Mouse (Mus musculus) stomach, embryonic 14.5 days (tissue): ENCODE data around the gene Phox2a. TPM values are rescaled to one million over a fixed set of nuclear protein-coding genes. Genes with fewer than 3 reads are reported as not detected.

Experiments used
- ATAC-seq: fragments of 200-750 bp; cut with Nextera tagmentation; 2 replicates; pipeline ENCODE4 v1.8.0; 2017; ENCODE audit warnings: low read depth, moderate TSS enrichment; ENCODE audit not compliant: insufficient number of reproducible peaks, insufficient read depth, low FRiP score
- H3K27ac ChIP-seq: fragments of 300-500 bp; sonication (generic); 2 replicates; pipeline ENCODE4 v1.5.1; 2014; ENCODE audit warnings: mild to moderate bottlenecking, low read length, moderate library complexity, mixed read lengths
- H3K27me3 ChIP-seq: fragments of 300-500 bp; sonication (generic); 2 replicates; pipeline ENCODE4 v1.6.1; 2014; ENCODE audit warnings: low read length, control low read depth, mixed read lengths; ENCODE audit not compliant: control insufficient read depth, insufficient read depth
- H3K36me3 ChIP-seq: fragments of 300-500 bp; sonication (generic); 2 replicates; pipeline ENCODE4 v1.6.1; 2014; ENCODE audit warnings: mild to moderate bottlenecking, control low read depth, low read length, moderate library complexity, mixed read lengths; ENCODE audit not compliant: control insufficient read depth, insufficient read depth
- H3K4me1 ChIP-seq: fragments of 300-500 bp; sonication (generic); 2 replicates; pipeline ENCODE4 v1.6.1; 2014; ENCODE audit warnings: low read length, control low read depth, mixed read lengths; ENCODE audit not compliant: control insufficient read depth, insufficient read depth
- H3K4me2 ChIP-seq: fragments of 300-500 bp; sonication (generic); replicated peaks from 2 replicates; pipeline ENCODE4 v1.6.1; 2014; ENCODE audit warnings: low read depth, low read length, control low read depth
- H3K4me3 ChIP-seq: fragments of 300-500 bp; sonication (generic); 2 replicates; pipeline ENCODE4 v1.5.1; 2014; ENCODE audit warnings: low read depth, low read length, control low read depth
- H3K9ac ChIP-seq: fragments of 300-500 bp; sonication (generic); replicated peaks from 2 replicates; pipeline ENCODE4 v1.6.1; 2014; ENCODE audit warnings: low read depth, mild to moderate bottlenecking, control low read depth, low read length, moderate library complexity, mixed read lengths
- H3K9me3 ChIP-seq: fragments of 300-500 bp; sonication (generic); 2 replicates; pipeline ENCODE4 v1.6.1; 2016; ENCODE audit warnings: low read depth, low read length, control low read depth; ENCODE audit not compliant: control insufficient read depth
- WGBS: fragments of 180-500 bp; shearing (Covaris S2); extraction: QIAGEN DNeasy Blood & Tissue Kit; methylation state at CpG from one replicate; pipeline ENCODE4 v1.1.7; 2014; 5-methylcytosine and 5-hydroxymethylcytosine counted together
- polyA plus RNA-seq: library from polyadenylated mRNA; unstranded; fragments of >200 nt; fragmentation: Nextera tagmentation; extraction: Ambion mirVana; gene quantifications from 2 replicates; pipeline ENCODE4 v1.2.1, GENCODE M21; 2014

The Phox2a gene
- 9.9 and 11.9 TPM in 2 replicates for polyA plus RNA-seq

- H3K27me3 ChIP-seq: peaks cover 47% of the 10 kb centered on the region
- H3K36me3 ChIP-seq: no peaks in the 10 kb centered on the region
- no peaks in the 10 kb centered on the region for H3K9me3 ChIP-seq
- no peak within 1 kb of the TSS for H3K27ac ChIP-seq
- H3K4me1 ChIP-seq: peaks cover 11% of the 10 kb centered on the region; the same call in 1 of the 2 replicates
- 2% methylated on average over 44 of the region's 45 CpGs for WGBS
- peak within 1 kb of the TSS; percentile 40 for H3K4me2 ChIP-seq
- ATAC-seq: 0 out of 2 replicates have a peak, but pooled peaks have one; percentile 11
- peak within 1 kb of the TSS; percentile 29 for H3K4me3 ChIP-seq
- H3K9ac ChIP-seq: no peak within 1 kb of the TSS
Measured at GRCm38 (mm10) chr7:101817861-101818401, at the start of gene Phox2a. Gene Phox2a, plus strand, starts transcription at chr7:101818313.

GRCm38 (mm10) chr7:101770051-101770450, 48.1 kb upstream of the Phox2a start:
- no peak overlapping the region for H3K4me2 ChIP-seq
- no peaks in the 10 kb centered on the region for H3K27me3 ChIP-seq
- H3K9me3 ChIP-seq: no peaks in the 10 kb centered on the region
- peaks cover 20% of the 10 kb centered on the region; the same call in 1 of the 2 replicates for H3K4me1 ChIP-seq
- no peak overlapping the region for H3K4me3 ChIP-seq
- no peak overlapping the region for H3K27ac ChIP-seq
- no peak for ATAC-seq
- no peaks in the 10 kb centered on the region for H3K36me3 ChIP-seq
- H3K9ac ChIP-seq: no peak overlapping the region
- 71% methylated on average over 7 of the region's 7 CpGs for WGBS

- Histone ChIP-seq H3K9me3 (no peaks in the 10 kb centered on the region), H3K27ac (no peak overlapping the region), H3K36me3 (no peaks in the 10 kb centered on the region), H3K4me2 (no peak overlapping the region), H3K4me1 (peaks cover 20% of the 10 kb centered on the region; the same call in 1 of the 2 replicates), H3K4me3 (no peak overlapping the region), H3K9ac (no peak overlapping the region), H3K27me3 (no peaks in the 10 kb centered on the region)
- whole genome bisulfite sequencing: 72% methylated on average over 1 of the region's 1 CpGs
- no peak for ATAC-seq
Measured at GRCm38 (mm10) chr7:101771604-101772003, 46.5 kb upstream of the Phox2a start.

- H3K27me3 ChIP-seq: no peaks in the 10 kb centered on the region
- H3K36me3 ChIP-seq: no peaks in the 10 kb centered on the region
- no peak overlapping the region for H3K27ac ChIP-seq
- no peak overlapping the region for H3K4me2 ChIP-seq
- H3K4me1 ChIP-seq: peaks cover 20% of the 10 kb centered on the region; the same call in 1 of the 2 replicates
- H3K9me3 ChIP-seq: no peaks in the 10 kb centered on the region
- ATAC-seq: peak; percentile 37; the same call in 1 of the 2 replicates
- no peak overlapping the region for H3K9ac ChIP-seq
- H3K4me3 ChIP-seq: no peak overlapping the region
- WGBS: 37% methylated on average over 8 of the region's 8 CpGs
Measured at GRCm38 (mm10) chr7:101772687-101773086, 45.4 kb upstream of the Phox2a start.

- H3K9me3 ChIP-seq: no peaks in the 10 kb centered on the region
- no peaks in the 10 kb centered on the region for H3K27me3 ChIP-seq
- no peak overlapping the region for H3K4me3 ChIP-seq
- H3K27ac ChIP-seq: no peak overlapping the region
- H3K36me3 ChIP-seq: 0 out of 2 replicates have a peak, but pooled peaks cover 2% of the 10 kb centered on the region
- no peak overlapping the region for H3K4me2 ChIP-seq
- 93% methylated on average over 1 of the region's 1 CpGs for WGBS
- no peak overlapping the region for H3K9ac ChIP-seq
- H3K4me1 ChIP-seq: peaks cover 5% of the 10 kb centered on the region; the same call in 1 of the 2 replicates
- ATAC-seq: no peak
Measured at GRCm38 (mm10) chr7:101777053-101777452, 41.1 kb upstream of the Phox2a start.

- Histone ChIP-seq H3K4me3 (peak overlapping the region; percentile 21), H3K9me3 (no peaks in the 10 kb centered on the region), H3K27ac (no peak overlapping the region), H3K4me1 (peaks cover 11% of the 10 kb centered on the region; the same call in 1 of the 2 replicates), H3K9ac (no peak overlapping the region; the same call in 1 of the 2 replicates), H3K4me2 (peak overlapping the region; percentile 91), H3K27me3 (peaks cover 47% of the 10 kb centered on the region), H3K36me3 (peaks cover 13% of the 10 kb centered on the region)
- WGBS: 4% methylated on average over 35 of the region's 35 CpGs
- ATAC-seq: no peak
Measured at GRCm38 (mm10) chr7:101820295-101821030, 2.4 kb downstream of the Phox2a start.

GRCm38 (mm10) chr7:101821571-101822501, 3.7 kb downstream of the Phox2a start:
- Histone ChIP-seq H3K27ac (peak overlapping the region; percentile 69), H3K36me3 (peaks cover 26% of the 10 kb centered on the region), H3K9me3 (no peaks in the 10 kb centered on the region), H3K4me2 (peak overlapping the region; percentile 91), H3K4me3 (peak overlapping the region; percentile 42), H3K27me3 (peaks cover 46% of the 10 kb centered on the region), H3K4me1 (peaks cover 11% of the 10 kb centered on the region; the same call in 1 of the 2 replicates), H3K9ac (peak overlapping the region; percentile 45; the same call in 1 of the 2 replicates)
- WGBS: under 1% methylated on average over 64 of the region's 71 CpGs
- ATAC-seq: peak; percentile 88
